Mouse (Mus musculus) heart, adult 2 months (tissue): Measurements from ENCODE around the gene Chil1. TPM values are rescaled to one million over a fixed set of nuclear protein-coding genes. Genes with fewer than 3 reads are reported as not detected.

ENCODE experiments used
- DNase-seq, 2 experiments: peaks; one replicate each; pipeline ENCODE4 v3.0.0; 2021
- H3K27ac ChIP-seq: fragments of 200-600 bp; 2 replicates; pipeline ENCODE4 v1.8.1; 2022
- H3K27me3 ChIP-seq: fragments of 200-500 bp; 2 replicates; pipeline ENCODE4 v1.6.1; 2012; ENCODE audit warnings: mild to moderate bottlenecking, low read length, inconsistent platforms, mixed read lengths; ENCODE audit not compliant: control insufficient read depth, insufficient read depth
- H3K36me3 ChIP-seq: fragments of 200-500 bp; 2 replicates; pipeline ENCODE4 v1.6.1; 2012; ENCODE audit warnings: low read length, inconsistent platforms; ENCODE audit not compliant: control insufficient read depth, insufficient read depth
- H3K4me1 ChIP-seq: fragments of 200-500 bp; 2 replicates; pipeline ENCODE4 v1.6.1; 2011; ENCODE audit warnings: low read length; ENCODE audit not compliant: control insufficient read depth, insufficient read depth
- H3K4me3 ChIP-seq: fragments of 200-600 bp; 2 replicates; pipeline ENCODE4 v1.8.1; 2022
- H3K79me2 ChIP-seq: fragments of 200-500 bp; replicated peaks from 2 replicates; pipeline ENCODE4 v1.6.1; 2012; ENCODE audit warnings: mild to moderate bottlenecking, inconsistent platforms, low read length, moderate library complexity, mixed read lengths; ENCODE audit not compliant: control insufficient read depth, insufficient read depth
- H3K9ac ChIP-seq: fragments of 200-500 bp; 2 replicates; pipeline ENCODE4 v1.6.1; 2012; ENCODE audit warnings: low read depth, mild to moderate bottlenecking, control low read depth, inconsistent platforms, low read length, mixed read lengths
- CTCF ChIP-seq: fragments of 200-600 bp; IDR thresholded peaks from 2 replicates; pipeline ENCODE4 v1.8.1; 2022; ENCODE audit warnings: antibody characterized with exemption, mild to moderate bottlenecking, moderate library complexity
- EP300 ChIP-seq: fragments of 200-500 bp; IDR thresholded peaks from 2 replicates; pipeline ENCODE4 v1.6.1; 2011; ENCODE audit warnings: low read depth, low read length, control low read depth; ENCODE audit not compliant: insufficient read depth
- POLR2A ChIP-seq: fragments of 200-500 bp; IDR thresholded peaks from 2 replicates; pipeline ENCODE4 v1.6.1; 2011; ENCODE audit warnings: mild to moderate bottlenecking, low read depth, low read length, control low read depth; ENCODE audit not compliant: insufficient read depth
- WGBS: fragments of 180-500 bp; shearing (Covaris S2); methylation state at CpG from one replicate; pipeline ENCODE4 v1.1.7; 2018; 5-methylcytosine and 5-hydroxymethylcytosine counted together
- intact Hi-C: fragments of 180-260 bp; cut with DNase I; formaldehyde crosslinking; loops from one replicate; pipeline ENCODE4 v1.15.1; 2025
- polyA plus RNA-seq: library from polyadenylated mRNA; depleted of rRNA; stranded (reverse); fragments of >200 nt; gene quantifications from 2 replicates; pipeline ENCODE4 v1.2.3, GENCODE M21; 2012
- total RNA-seq, 2 experiments: library from RNA; stranded (reverse); gene quantifications; 2 replicates each; pipeline ENCODE4 v1.2.3; 2021

Gene Chil1
- total and polyA plus RNA-seq, 3 experiments = 0.94 to 2.7 (median 0.96) TPM

- H3K79me2 ChIP-seq = no peaks in the 10 kb centered on the region
- no peaks in the 10 kb centered on the region for H3K36me3 ChIP-seq
- DNase-seq = no peak
- 64% methylated on average over 3 of the region's 3 CpGs for WGBS
- H3K27me3 ChIP-seq = no peaks in the 10 kb centered on the region
- TF ChIP-seq EP300 = no peak
- peak; percentile 59 for TF ChIP-seq CTCF
- intact Hi-C loops = no loop called here
- H3K27ac ChIP-seq = no peak overlapping the region
- no peak overlapping the region for H3K9ac ChIP-seq
- H3K4me1 ChIP-seq = no peaks in the 10 kb centered on the region
- no peak overlapping the region for H3K4me3 ChIP-seq
Measured at GRCm38 (mm10) chr1:134154655-134155054, 27.3 kb upstream of the Chil1 start.

- TF ChIP-seq CTCF = no peak
- no peak overlapping the region for H3K9ac ChIP-seq
- 88% methylated on average over 3 of the region's 3 CpGs for WGBS
Measured at GRCm38 (mm10) chr1:134160404-134160803, 21.6 kb upstream of the Chil1 start.

GRCm38 (mm10) chr1:134161399-134161798 is 20.6 kb upstream of the Chil1 start:
- no peak overlapping the region for H3K27ac ChIP-seq
- no peaks in the 10 kb centered on the region for H3K36me3 ChIP-seq
- H3K79me2 ChIP-seq = no peaks in the 10 kb centered on the region
- WGBS = 81% methylated on average over 6 of the region's 6 CpGs
- no peaks in the 10 kb centered on the region for H3K27me3 ChIP-seq
- no peak overlapping the region for H3K4me3 ChIP-seq
- no peak overlapping the region for H3K9ac ChIP-seq
- intact Hi-C loops = no loop called here
- no peak for DNase-seq
- no peaks in the 10 kb centered on the region for H3K4me1 ChIP-seq
- TF ChIP-seq POLR2A (no peak), EP300 (no peak)

More at GRCm38 (mm10) chr1:134160404-134160803, 21.6 kb upstream of the Chil1 start:
- no peak for DNase-seq
- Histone ChIP-seq H3K4me1 (no peaks in the 10 kb centered on the region), H3K27ac (no peak overlapping the region), H3K4me3 (no peak overlapping the region), H3K79me2 (no peaks in the 10 kb centered on the region), H3K36me3 (no peaks in the 10 kb centered on the region), H3K27me3 (no peaks in the 10 kb centered on the region)
- intact Hi-C loops = no loop called here

GRCm38 (mm10) chr1:134162510-134163225 is 19.3 kb upstream of the Chil1 start:
- H3K4me3 ChIP-seq = no peak overlapping the region
- no peaks in the 10 kb centered on the region for H3K27me3 ChIP-seq
- no peak for DNase-seq
- no peak for TF ChIP-seq EP300
- TF ChIP-seq POLR2A = no peak
- no peak for TF ChIP-seq CTCF
- no peak overlapping the region for H3K9ac ChIP-seq
- H3K36me3 ChIP-seq = no peaks in the 10 kb centered on the region
- H3K79me2 ChIP-seq = no peaks in the 10 kb centered on the region
- 88% methylated on average over 6 of the region's 6 CpGs for WGBS
- H3K27ac ChIP-seq = no peak overlapping the region
- intact Hi-C loops = no loop called here
- no peaks in the 10 kb centered on the region for H3K4me1 ChIP-seq

- TF ChIP-seq CTCF = no peak
- no peak for TF ChIP-seq POLR2A
- no peak for TF ChIP-seq EP300
- 94% methylated on average over 7 of the region's 7 CpGs for WGBS
- intact Hi-C loops = no loop called here
Measured at GRCm38 (mm10) chr1:134163476-134163875, 18.5 kb upstream of the Chil1 start.

GRCm38 (mm10) chr1:134164454-134164853 is 17.5 kb upstream of the Chil1 start:
- intact Hi-C loops = no loop called here
- peaks cover 2% of the 10 kb centered on the region for H3K4me1 ChIP-seq
- no peaks in the 10 kb centered on the region for H3K27me3 ChIP-seq
- no peaks in the 10 kb centered on the region for H3K36me3 ChIP-seq
- H3K27ac ChIP-seq = no peak overlapping the region
- no peak for TF ChIP-seq CTCF
- TF ChIP-seq EP300 = no peak
- TF ChIP-seq POLR2A = no peak
- WGBS = 47% methylated on average over 4 of the region's 4 CpGs
- H3K79me2 ChIP-seq = no peaks in the 10 kb centered on the region
- no peak overlapping the region for H3K9ac ChIP-seq
- H3K4me3 ChIP-seq = no peak overlapping the region
- DNase-seq = peak; percentile 23 to 29

More at GRCm38 (mm10) chr1:134163476-134163875, 18.5 kb upstream of the Chil1 start:
- H3K4me1 ChIP-seq = peaks cover 2% of the 10 kb centered on the region
- H3K79me2 ChIP-seq = no peaks in the 10 kb centered on the region
- no peak for DNase-seq
- no peak overlapping the region for H3K27ac ChIP-seq
- no peaks in the 10 kb centered on the region for H3K27me3 ChIP-seq
- no peaks in the 10 kb centered on the region for H3K36me3 ChIP-seq
- H3K4me3 ChIP-seq = no peak overlapping the region
- H3K9ac ChIP-seq = no peak overlapping the region
